Mouse (Mus musculus): ENCODE results near the gene Ppan.
A peak's percentile ranks its signal among the peaks of the same experiment; 100 is the strongest.

The Ppan gene

GRCm38 (mm10) chr9:20887704-20888385, at the start of gene Ppan:
Gene Ppan (plus strand): TSS chr9:20888175.
- peak; percentile 95 for DNase-seq (ENCODE audit: low spot score)

- no peak for DNase-seq (ENCODE audit: low spot score)
These were observed 49.0 kb upstream of the Ppan start for GRCm38 (mm10) chr9:20838931-20839330.

DNA sequence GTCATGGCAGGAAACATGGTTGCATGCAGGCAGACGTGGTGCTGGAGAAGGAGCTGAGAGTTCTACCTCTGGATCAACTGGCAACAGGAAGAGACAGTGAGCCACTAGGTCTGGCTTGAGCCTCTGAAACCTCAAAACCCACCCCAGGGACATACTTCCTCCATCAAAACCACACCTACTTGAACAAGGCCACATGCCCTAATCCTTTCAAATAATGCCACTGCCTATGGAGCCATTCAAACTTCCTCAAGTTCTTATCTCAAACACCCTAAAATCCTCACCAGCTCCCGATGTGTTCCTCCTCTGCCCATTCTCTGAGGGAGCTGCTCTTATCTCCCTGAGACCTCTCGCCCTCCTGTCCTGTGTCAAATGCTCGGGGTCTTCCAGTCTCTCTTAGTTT, 45.8 kb upstream of the Ppan start:
- no peak for DNase-seq (ENCODE audit: low spot score)

- DNase-seq (ENCODE audit: low spot score) = no peak
These were observed 45.3 kb upstream of the Ppan start for GRCm38 (mm10) chr9:20842670-20843069.

DNA sequence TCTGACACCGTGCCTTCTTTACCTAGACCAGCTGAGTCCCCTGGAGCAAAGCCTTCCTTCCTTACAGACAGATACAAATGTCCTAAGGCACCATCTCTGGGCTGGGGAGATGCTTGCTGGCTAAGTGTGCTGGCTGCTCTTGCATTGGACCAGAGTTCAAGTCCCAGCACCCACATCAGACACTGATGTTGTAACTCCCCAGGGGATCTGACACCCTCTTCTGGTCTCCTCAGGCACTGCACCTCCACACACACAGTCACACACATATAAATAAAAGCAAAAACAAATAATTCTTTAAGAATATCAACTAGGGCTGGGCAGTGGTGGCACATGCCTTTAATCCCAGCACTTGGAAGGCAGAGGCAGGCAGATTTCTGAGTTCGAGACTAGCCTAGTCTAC, 37.8 kb upstream of the Ppan start:
- DNase-seq (ENCODE audit: low spot score) = no peak

DNA sequence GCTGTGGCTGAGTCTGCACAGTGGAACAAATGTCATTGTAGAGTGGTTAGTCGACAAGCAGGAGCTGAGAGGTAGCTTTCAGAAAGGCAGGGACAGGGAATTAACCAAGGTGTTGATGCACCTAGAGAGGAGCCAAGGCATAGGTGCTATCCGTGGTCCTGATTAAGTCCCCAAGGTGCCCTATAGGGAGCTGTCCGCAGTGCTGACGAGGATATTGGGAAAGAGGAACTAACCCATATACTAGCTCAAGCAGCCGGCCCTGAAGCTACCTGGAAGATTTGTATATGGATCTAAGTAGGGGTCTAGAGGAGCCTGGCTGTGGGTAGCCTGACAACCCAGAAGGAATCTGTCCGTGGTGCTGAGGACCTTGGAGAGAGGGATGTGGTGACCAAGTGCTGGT, 30.8 kb upstream of the Ppan start:
- peak; percentile 68 for DNase-seq (ENCODE audit: low spot score)

DNA sequence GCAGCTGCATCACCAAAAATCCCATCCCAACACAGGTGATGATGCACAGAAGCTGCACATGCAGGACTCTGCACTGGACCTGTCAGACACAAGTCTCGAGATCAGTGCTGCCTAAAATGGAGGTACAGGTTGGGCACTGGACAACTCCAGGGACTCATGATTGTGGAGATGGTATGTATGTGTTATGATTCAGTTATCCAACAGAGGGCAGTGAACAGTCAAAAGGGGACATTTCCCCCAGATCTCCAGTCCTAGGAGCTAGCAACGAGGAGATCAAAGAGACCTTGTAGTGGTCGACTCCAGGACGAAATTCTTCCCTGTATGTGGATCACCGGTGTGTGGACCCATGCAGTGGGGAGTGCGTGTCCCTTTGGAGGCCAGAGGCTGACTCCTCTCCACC, 28.0 kb upstream of the Ppan start:
- no peak for DNase-seq (ENCODE audit: low spot score)

DNA sequence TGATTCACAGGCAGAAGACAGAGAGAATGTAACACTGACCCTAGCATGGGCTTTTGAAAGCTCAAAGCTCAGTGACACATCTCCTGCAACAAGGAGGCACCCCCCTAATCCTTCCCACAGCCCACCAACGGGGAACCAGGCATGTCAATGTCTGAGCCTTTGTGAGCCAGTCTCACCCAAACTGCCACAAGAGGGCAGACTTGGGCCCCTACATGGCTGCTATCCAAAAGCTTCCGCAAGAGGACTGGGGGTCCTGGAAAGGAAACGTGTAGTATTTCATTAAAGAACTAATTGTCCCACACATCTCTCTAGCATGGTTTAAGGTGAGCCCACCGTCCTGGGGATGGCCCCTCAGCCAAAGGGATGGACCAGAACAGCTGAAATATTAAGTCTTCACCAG, 26.2 kb upstream of the Ppan start:
- DNase-seq (ENCODE audit: low spot score) = peak; percentile 61

- no peak for DNase-seq (ENCODE audit: low spot score)
These were observed 25.8 kb upstream of the Ppan start for GRCm38 (mm10) chr9:20862225-20862624.

DNA sequence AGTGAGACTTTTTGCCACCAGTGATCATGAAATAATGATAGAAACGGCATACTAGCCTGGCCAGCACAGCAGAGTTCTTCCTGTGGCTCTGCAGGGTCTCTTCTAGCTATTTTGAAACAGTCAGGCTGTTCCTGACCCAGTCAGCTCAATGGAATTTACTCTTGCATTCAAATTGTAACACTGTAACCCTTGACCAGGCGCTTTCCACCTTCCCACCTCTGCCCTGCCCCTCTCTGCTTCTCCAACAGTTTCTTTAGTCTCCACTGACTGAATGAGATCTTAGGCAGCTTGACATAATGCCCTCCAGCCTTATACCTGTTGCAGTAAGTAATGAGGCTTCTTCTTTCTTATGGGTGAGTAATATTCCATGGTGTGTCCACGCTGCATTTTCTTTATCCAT, 21.1 kb upstream of the Ppan start:
- no peak for DNase-seq (ENCODE audit: low spot score)

DNA sequence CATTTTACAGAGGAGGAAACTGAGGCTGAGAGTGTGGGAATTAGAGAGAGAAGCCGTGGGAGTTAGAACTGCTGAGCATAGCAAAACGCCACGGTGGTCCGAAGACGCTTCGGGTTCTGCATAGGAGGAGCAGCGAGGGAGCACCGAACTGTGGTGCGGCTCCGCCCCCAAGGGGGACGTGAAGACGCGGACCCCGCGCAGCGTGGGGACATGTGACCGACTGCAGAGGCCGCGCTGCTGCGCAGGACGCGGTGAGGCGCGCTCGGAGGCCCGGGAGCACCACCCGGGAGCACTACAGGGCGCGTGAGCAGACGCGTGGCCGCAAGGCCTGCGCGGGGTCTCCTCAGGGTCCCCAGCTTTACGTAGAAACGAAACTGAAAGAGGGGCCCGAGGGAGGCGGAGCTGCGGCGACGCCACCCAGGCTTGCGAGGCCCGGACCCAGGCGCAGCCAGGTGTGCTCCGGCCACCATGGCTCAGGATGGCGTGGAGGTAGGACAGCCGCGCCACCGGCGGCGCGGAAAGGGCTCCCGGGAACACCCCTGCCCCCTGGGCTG, 19.4 kb upstream of the Ppan start, which contains the start of gene A230050P20Rik:
Gene A230050P20Rik, plus strand, starts transcription at position 195 of the 554 bp plus-strand sequence.
- DNase-seq (ENCODE audit: low spot score) = peak; percentile 82

- DNase-seq (ENCODE audit: low spot score) = peak; percentile 48
These were observed 18.7 kb upstream of the Ppan start for GRCm38 (mm10) chr9:20869246-20869645.

DNA sequence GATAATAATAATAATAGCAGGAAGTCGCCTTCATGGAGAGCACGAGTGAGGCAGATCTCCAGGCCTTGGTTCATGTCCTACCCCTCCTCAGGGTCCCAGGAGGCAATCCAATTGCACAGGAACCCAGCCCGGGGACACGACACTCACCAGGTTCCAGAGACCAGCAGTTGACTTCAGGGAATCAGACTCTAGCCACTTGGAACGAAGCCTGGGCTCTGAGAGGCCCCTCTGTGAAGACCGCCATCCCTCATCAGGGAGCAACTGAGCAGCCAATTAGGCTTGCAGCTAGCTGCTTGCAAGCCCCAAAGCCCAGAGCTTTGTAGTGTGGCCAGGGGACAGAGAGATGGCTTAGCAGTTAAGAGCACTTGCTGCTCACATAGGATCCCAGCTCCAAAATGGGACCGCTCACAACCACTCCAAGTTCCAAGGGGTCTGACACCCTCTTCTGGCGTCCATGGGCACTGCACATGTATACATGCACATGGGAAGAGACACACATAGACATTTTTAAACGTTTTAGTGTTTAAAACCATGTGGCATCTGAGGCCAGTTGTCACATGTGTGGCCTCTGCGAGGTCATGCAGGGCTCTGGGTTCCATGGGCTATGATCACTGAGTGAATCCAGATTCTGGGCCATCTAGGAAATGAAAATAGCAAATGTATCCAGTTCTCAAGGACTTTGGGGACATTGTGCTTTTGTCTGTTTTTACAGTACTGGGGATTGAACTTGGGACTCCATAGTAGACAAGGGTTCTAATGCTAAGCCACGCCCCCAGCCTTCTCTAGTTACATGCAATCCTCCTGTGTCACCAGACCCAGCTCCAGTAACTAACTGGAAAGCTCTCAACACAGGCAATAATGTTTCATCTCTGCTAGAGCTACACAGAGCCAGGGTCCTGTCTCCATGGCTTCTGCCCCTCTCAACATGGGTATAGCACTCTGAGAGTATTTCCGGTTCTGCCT, 17.5 kb upstream of the Ppan start:
- no peak for DNase-seq (ENCODE audit: low spot score)

- DNase-seq (ENCODE audit: low spot score) = no peak
These were observed 15.0 kb upstream of the Ppan start for GRCm38 (mm10) chr9:20872991-20873390.

GRCm38 (mm10) chr9:20873521-20873920, 14.5 kb upstream of the Ppan start:
- DNase-seq (ENCODE audit: low spot score) = no peak

DNA sequence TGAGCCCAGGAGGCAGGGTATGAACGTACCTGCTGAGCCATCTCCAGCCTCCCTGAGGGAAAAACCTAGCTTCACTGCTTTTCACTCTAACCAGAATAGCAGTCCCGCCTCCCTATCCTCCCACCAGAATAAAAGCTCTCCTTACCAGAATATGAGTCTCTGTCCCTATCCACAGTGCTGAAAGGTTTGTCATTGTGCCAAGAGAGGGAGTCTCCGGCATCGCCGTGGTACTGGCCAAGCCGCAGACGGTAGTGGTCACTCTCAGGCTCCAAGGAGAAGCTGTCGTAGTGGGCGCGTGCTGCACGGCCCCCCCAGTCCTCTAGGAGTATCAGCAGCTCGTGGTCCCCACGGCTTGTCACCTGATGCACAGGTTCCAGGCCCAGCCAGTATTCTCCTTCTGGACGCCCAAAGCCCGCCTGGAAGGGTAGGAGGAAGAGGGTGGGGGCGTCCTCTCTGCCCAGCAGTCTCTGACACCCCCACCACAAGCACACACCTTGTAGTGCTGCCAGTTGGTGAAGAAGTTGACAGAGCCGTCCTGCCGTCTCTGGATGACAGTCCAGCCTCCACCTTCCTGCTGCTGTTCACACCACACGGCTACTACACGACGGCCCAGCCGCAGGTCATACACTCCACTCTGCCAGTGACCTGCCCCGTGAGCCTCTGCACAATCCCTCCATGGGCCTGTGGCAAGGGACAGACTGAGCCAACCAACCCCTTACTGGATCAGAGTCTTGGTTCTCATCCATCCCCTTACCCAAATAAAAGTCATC, 12.8 kb upstream of the Ppan start:
- DNase-seq (ENCODE audit: low spot score) = peak; percentile 57

GRCm38 (mm10) chr9:20876318-20877117, 11.5 kb upstream of the Ppan start:
- DNase-seq (ENCODE audit: low spot score) = no peak

- peak; percentile 33 for DNase-seq (ENCODE audit: low spot score)
These were observed 10.6 kb upstream of the Ppan start for GRCm38 (mm10) chr9:20877118-20878040.

DNA sequence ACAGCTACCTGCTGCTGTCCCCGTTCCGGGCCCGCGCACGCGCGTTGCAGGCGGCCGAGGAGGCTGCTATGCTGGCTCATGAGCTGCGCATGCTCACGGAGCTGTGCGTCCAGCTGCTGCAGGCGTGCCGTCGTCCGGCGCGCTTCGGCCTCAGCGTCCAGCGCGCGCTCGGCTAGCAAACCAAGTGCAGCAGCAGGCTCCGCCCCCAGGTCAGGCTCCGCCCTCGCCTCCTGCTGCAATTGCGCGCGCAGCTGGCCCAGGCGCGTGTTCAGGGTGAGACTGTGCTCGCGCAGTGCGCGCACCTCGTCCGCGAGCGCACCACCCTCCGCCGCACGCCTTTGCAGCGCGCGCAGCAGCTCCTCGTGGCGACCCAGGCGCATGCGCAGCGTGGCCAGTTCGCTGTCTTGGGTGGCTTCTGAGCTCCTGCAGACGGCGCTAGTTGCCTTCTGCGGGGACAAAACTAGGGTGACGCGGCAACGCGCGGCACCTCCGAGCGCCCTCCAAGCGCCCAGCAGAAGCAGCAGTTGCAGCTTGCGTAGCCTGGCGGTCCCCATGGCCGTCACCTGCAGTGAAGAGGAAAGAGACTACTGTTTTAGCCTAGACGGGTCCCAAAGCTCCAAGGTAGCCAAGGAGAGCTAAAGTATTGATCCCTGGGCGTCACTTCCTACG, 9.8 kb upstream of the Ppan start:
- peak; percentile 100 for DNase-seq (ENCODE audit: low spot score)

- peak; percentile 78 for DNase-seq (ENCODE audit: low spot score)
These were observed 9.3 kb upstream of the Ppan start for GRCm38 (mm10) chr9:20878710-20879065.
